Mouse (Mus musculus) liver, adult 2 months (tissue): ENCODE measurements around the gene B430306N03Rik.

ENCODE experiments used
- CTCF ChIP-seq: fragments of 200-500 bp; IDR thresholded peaks from 2 replicates; pipeline ENCODE4 v1.5.1; 2011; ENCODE audit warnings: low read depth, low read length, control low read depth
- POLR2A ChIP-seq: fragments of 200-500 bp; IDR thresholded peaks from 2 replicates; pipeline ENCODE4 v1.6.1; 2011; ENCODE audit warnings: low read length, control low read depth; ENCODE audit not compliant: insufficient read depth; ENCODE audit errors: extremely low read depth

DNA sequence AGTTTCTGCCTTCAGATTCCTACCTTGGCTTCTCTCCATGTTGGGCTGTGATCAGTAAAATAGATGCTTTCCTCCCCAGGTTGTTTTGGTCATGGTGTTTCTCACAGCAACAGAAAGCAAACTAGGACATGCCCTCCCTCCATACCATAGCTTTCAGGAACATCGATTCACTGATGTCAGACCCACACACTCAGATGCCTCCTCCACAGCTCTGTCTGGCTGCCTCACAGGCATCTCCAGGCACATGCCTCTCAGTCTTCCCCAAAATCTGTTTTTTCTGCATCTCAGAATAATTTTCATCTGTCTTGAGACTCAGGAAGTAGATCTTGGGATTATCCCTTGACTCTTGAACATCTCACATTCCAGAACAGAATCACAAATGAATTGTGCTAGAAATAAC is 60.2 kb downstream of the B430306N03Rik start:
- TF ChIP-seq CTCF (no peak), POLR2A (no peak)
